Mouse (Mus musculus): ENCODE data around the gene Sema4d. TPM values are rescaled to one million over a fixed set of nuclear protein-coding genes. Genes with fewer than 3 reads are reported as not detected.
A peak's percentile ranks its signal among the peaks of the same experiment; 100 is the strongest.

Sema4d gene
- total and polyA plus RNA-seq, 2 experiments from 2014 or later: 11.6 to 18.2 TPM

- H3K36me3 ChIP-seq (replicated peaks; ENCODE audit: control insufficient read depth, insufficient read depth, low read length): peaks cover 78% of the 10 kb centered on the region
- DNase-seq (ENCODE audit: low spot score) (no peak), ATAC-seq (ENCODE audit: insufficient read depth, low read depth) (no peak)
- H3K9me3 ChIP-seq (replicated peaks; ENCODE audit: control insufficient read depth, low read length): no peaks in the 10 kb centered on the region
- no peak overlapping the region for H3K4me2 ChIP-seq (ENCODE audit: low read depth, low read length)
- 76% methylated on average over 7 of the region's 7 CpGs for WGBS
- H3K9ac ChIP-seq (replicated peaks; ENCODE audit: low read depth, low read length): no peak overlapping the region
- H3K27me3 ChIP-seq (ENCODE audit: control insufficient read depth, insufficient read depth, low read length): no peaks in the 10 kb centered on the region
- H3K27ac ChIP-seq (ENCODE audit: low read depth): no peak overlapping the region
- 0 out of 2 replicates have a peak, but pooled peaks cover 4% of the 10 kb centered on the region for H3K4me1 ChIP-seq (ENCODE audit: control insufficient read depth, insufficient read depth)
- no peak overlapping the region for H3K4me3 ChIP-seq (ENCODE audit: low read depth, low read length)
- TF ChIP-seq EP300 (IDR thresholded peaks at IDR 0.05; ENCODE audit: low read depth): no peak
- no peak for TF ChIP-seq CTCF (IDR thresholded peaks at IDR 0.05; ENCODE audit: low read depth)
These were observed 108.1 kb downstream of the Sema4d start for GRCm38 (mm10) chr13:51685290-51685966.

GRCm38 (mm10) chr13:51681634-51682033, 111.9 kb downstream of the Sema4d start:
- Histone ChIP-seq H3K4me1 (ENCODE audit: control insufficient read depth, insufficient read depth) (no peaks in the 10 kb centered on the region), H3K4me2 (ENCODE audit: low read depth, low read length) (no peak overlapping the region), H3K9ac (replicated peaks; ENCODE audit: low read depth, low read length) (no peak overlapping the region), H3K9me3 (replicated peaks; ENCODE audit: control insufficient read depth, low read length) (no peaks in the 10 kb centered on the region), H3K27me3 (ENCODE audit: control insufficient read depth, insufficient read depth, low read length) (no peaks in the 10 kb centered on the region), H3K27ac (ENCODE audit: low read depth) (no peak overlapping the region), H3K4me3 (ENCODE audit: low read depth, low read length) (no peak overlapping the region), H3K36me3 (replicated peaks; ENCODE audit: control insufficient read depth, insufficient read depth, low read length) (peaks cover 94% of the 10 kb centered on the region)
- TF ChIP-seq CTCF (IDR thresholded peaks at IDR 0.05; ENCODE audit: low read depth) (no peak), EP300 (IDR thresholded peaks at IDR 0.05; ENCODE audit: low read depth) (no peak)
- 98% methylated on average over 8 of the region's 8 CpGs for WGBS
- no peak for ATAC-seq (ENCODE audit: insufficient read depth, low read depth)
- DNase-seq (ENCODE audit: low spot score): no peak

GRCm38 (mm10) chr13:51681076-51681475, 112.5 kb downstream of the Sema4d start:
- no peak overlapping the region for H3K27ac ChIP-seq (ENCODE audit: low read depth)
- 0 out of 2 replicates have a peak, but pooled peaks have one; percentile 15 for ATAC-seq (ENCODE audit: insufficient read depth, low read depth)
- H3K9ac ChIP-seq (replicated peaks; ENCODE audit: low read depth, low read length): no peak overlapping the region
- no peaks in the 10 kb centered on the region for H3K4me1 ChIP-seq (ENCODE audit: control insufficient read depth, insufficient read depth)
- H3K36me3 ChIP-seq (replicated peaks; ENCODE audit: control insufficient read depth, insufficient read depth, low read length): peaks cover 95% of the 10 kb centered on the region
- no peak overlapping the region for H3K4me2 ChIP-seq (ENCODE audit: low read depth, low read length)
- WGBS: 59% methylated on average over 5 of the region's 5 CpGs
- no peak overlapping the region for H3K4me3 ChIP-seq (ENCODE audit: low read depth, low read length)
- no peaks in the 10 kb centered on the region for H3K27me3 ChIP-seq (ENCODE audit: control insufficient read depth, insufficient read depth, low read length)
- no peak for DNase-seq (ENCODE audit: low spot score)
- H3K9me3 ChIP-seq (replicated peaks; ENCODE audit: control insufficient read depth, low read length): no peaks in the 10 kb centered on the region
- TF ChIP-seq CTCF (IDR thresholded peaks at IDR 0.05; ENCODE audit: low read depth) (no peak), EP300 (IDR thresholded peaks at IDR 0.05; ENCODE audit: low read depth) (no peak)

GRCm38 (mm10) chr13:51679332-51679731, 114.2 kb downstream of the Sema4d start:
- ATAC-seq (ENCODE audit: insufficient read depth, low read depth) (no peak), DNase-seq (ENCODE audit: low spot score) (no peak)
- WGBS: 40% methylated on average over 4 of the region's 4 CpGs
- Histone ChIP-seq H3K4me2 (ENCODE audit: low read depth, low read length) (no peak overlapping the region), H3K4me3 (ENCODE audit: low read depth, low read length) (no peak overlapping the region), H3K4me1 (ENCODE audit: control insufficient read depth, insufficient read depth) (no peaks in the 10 kb centered on the region), H3K27ac (ENCODE audit: low read depth) (no peak overlapping the region), H3K9me3 (replicated peaks; ENCODE audit: control insufficient read depth, low read length) (no peaks in the 10 kb centered on the region), H3K27me3 (ENCODE audit: control insufficient read depth, insufficient read depth, low read length) (no peaks in the 10 kb centered on the region), H3K9ac (replicated peaks; ENCODE audit: low read depth, low read length) (no peak overlapping the region), H3K36me3 (replicated peaks; ENCODE audit: control insufficient read depth, insufficient read depth, low read length) (peaks cover 94% of the 10 kb centered on the region)
- TF ChIP-seq EP300 (IDR thresholded peaks at IDR 0.05; ENCODE audit: low read depth) (no peak), CTCF (IDR thresholded peaks at IDR 0.05; ENCODE audit: low read depth) (no peak)

GRCm38 (mm10) chr13:51678687-51679086, 114.9 kb downstream of the Sema4d start:
- Histone ChIP-seq H3K4me3 (ENCODE audit: low read depth, low read length) (no peak overlapping the region), H3K9me3 (replicated peaks; ENCODE audit: control insufficient read depth, low read length) (no peaks in the 10 kb centered on the region), H3K9ac (replicated peaks; ENCODE audit: low read depth, low read length) (no peak overlapping the region), H3K4me1 (ENCODE audit: control insufficient read depth, insufficient read depth) (no peaks in the 10 kb centered on the region), H3K27me3 (ENCODE audit: control insufficient read depth, insufficient read depth, low read length) (no peaks in the 10 kb centered on the region), H3K36me3 (replicated peaks; ENCODE audit: control insufficient read depth, insufficient read depth, low read length) (peaks cover 94% of the 10 kb centered on the region), H3K4me2 (ENCODE audit: low read depth, low read length) (no peak overlapping the region), H3K27ac (ENCODE audit: low read depth) (no peak overlapping the region)
- ATAC-seq (ENCODE audit: insufficient read depth, low read depth): no peak
- 89% methylated on average over 6 of the region's 6 CpGs for WGBS
- no peak for DNase-seq (ENCODE audit: low spot score)
- TF ChIP-seq EP300 (IDR thresholded peaks at IDR 0.05; ENCODE audit: low read depth): no peak
- TF ChIP-seq CTCF (IDR thresholded peaks at IDR 0.05; ENCODE audit: low read depth): no peak
